Mouse (Mus musculus): ENCODE results near the gene Dnajc19. TPM values are rescaled to one million over a fixed set of nuclear protein-coding genes. Genes with fewer than 3 reads are reported as not detected.

Gene Dnajc19
- total RNA-seq, 1 experiment, result 142 TPM

DNA sequence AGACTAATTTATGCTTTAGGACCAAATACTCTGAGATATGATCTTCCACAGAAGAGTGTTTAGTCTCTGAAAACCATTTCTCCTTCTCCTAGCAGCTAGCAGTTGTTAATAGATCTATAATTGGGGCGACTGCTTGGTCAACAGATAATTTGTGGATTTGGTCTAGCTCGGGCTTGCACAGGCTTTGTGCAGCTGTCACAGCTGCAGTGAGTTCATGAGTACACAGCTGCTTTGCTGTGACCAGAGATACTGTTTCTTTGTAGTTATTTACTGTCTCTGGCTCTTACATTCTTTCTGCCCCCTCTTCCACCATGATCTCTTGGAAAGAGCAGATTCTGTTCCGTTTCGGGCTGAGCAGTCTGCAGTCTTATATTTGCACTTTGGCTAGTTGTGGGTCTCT is 39.1 kb downstream of the Dnajc19 start:
- Histone ChIP-seq H3K4me3 (ENCODE audit: insufficient read depth in 1 of 2, low read depth in 1 of 2, low read length in 2 of 2, poor library complexity in 1 of 2, severe bottlenecking in 1 of 2) (no peak overlapping the region), H3K9me3 (ENCODE audit: control insufficient read depth, insufficient read depth, low read depth, low read length) (no peaks in the 10 kb centered on the region), H3K36me3 (ENCODE audit: control insufficient read depth, insufficient read depth, low read length, poor library complexity, severe bottlenecking) (peaks cover 11% of the 10 kb centered on the region), H3K9ac (ENCODE audit: insufficient read depth, low read depth, low read length, poor library complexity, severe bottlenecking) (no peak overlapping the region; the same call in 1 of the 2 replicates), H3K4me1 (ENCODE audit: control insufficient read depth in 2 of 2, insufficient read depth in 2 of 2, low read length in 2 of 2, poor library complexity in 1 of 2) (peaks cover 2 to 21% of the 10 kb centered on the region in 2 experiments), H3K27ac (ENCODE audit: insufficient read depth, low read depth, low read length, poor library complexity, severe bottlenecking) (no peak overlapping the region)
- TF ChIP-seq ZC3H11A (IDR thresholded peaks at IDR 0.05; ENCODE audit: borderline replicate concordance, low read depth, low read length) (no peak), ZNF384 (IDR thresholded peaks at IDR 0.05; ENCODE audit: low read depth, low read length) (no peak), MAFK (IDR thresholded peaks at IDR 0.05; ENCODE audit: insufficient read depth, low read depth, low read length) (no peak), CHD2 (IDR thresholded peaks at IDR 0.05; ENCODE audit: low read depth, low read length) (no peak), HCFC1 (IDR thresholded peaks at IDR 0.05; ENCODE audit: borderline replicate concordance, insufficient read depth, low read length) (no peak)
- no peak for DNase-seq (ENCODE audit: low read depth, low spot score)
- in situ Hi-C loops (cut with MboI; ENCODE audit: low sequenced_read_pairs in 2 of 2, unreplicated experiment in 2 of 2), result no loop called here

DNA sequence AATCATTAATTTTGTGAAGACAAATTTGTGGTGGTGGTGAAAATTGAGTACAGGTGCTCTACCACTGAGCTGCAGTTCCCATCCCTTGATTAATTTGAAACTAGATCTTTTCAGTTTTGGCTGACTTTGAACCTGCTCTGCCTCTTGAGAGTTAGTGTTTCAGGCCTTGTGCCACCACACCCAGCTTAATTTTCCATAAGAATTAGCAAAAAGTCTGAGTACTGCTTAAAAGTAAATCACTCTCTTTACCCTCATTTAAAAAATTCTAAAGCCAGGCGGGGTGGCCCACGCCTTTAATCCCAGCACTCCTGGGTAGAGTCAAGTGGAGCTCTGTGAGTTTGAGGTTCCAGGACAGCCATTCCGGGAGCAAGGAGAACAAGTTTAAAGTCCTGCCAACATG is 45.4 kb downstream of the Dnajc19 start:
- TF ChIP-seq HCFC1 (IDR thresholded peaks at IDR 0.05; ENCODE audit: borderline replicate concordance, insufficient read depth, low read length) (no peak), MAFK (IDR thresholded peaks at IDR 0.05; ENCODE audit: insufficient read depth, low read depth, low read length) (0 out of 2 replicates have a peak, but pooled peaks have one; percentile 26), ZNF384 (IDR thresholded peaks at IDR 0.05; ENCODE audit: low read depth, low read length) (no peak), ZC3H11A (IDR thresholded peaks at IDR 0.05; ENCODE audit: borderline replicate concordance, low read depth, low read length) (no peak), CHD2 (IDR thresholded peaks at IDR 0.05; ENCODE audit: low read depth, low read length) (no peak)
- peak; percentile 65 for DNase-seq (ENCODE audit: low read depth, low spot score)
- H3K9ac ChIP-seq (ENCODE audit: insufficient read depth, low read depth, low read length, poor library complexity, severe bottlenecking), result peak overlapping the region; percentile 59; the same call in 1 of the 2 replicates
- H3K4me1 ChIP-seq (ENCODE audit: control insufficient read depth in 2 of 2, insufficient read depth in 2 of 2, low read length in 2 of 2, poor library complexity in 1 of 2), result peaks cover 0 to 38% of the 10 kb centered on the region in 2 experiments; a peak in 3 of 4 replicates
- no peaks in the 10 kb centered on the region for H3K36me3 ChIP-seq (ENCODE audit: control insufficient read depth, insufficient read depth, low read length, poor library complexity, severe bottlenecking)
- peak overlapping the region; percentile 93; the same call in 1 of the 2 replicates for H3K27ac ChIP-seq (ENCODE audit: insufficient read depth, low read depth, low read length, poor library complexity, severe bottlenecking)
- no peaks in the 10 kb centered on the region for H3K9me3 ChIP-seq (ENCODE audit: control insufficient read depth, insufficient read depth, low read depth, low read length)
- in situ Hi-C loops (cut with MboI; ENCODE audit: low sequenced_read_pairs in 2 of 2, unreplicated experiment in 2 of 2), result no loop called here
- peak overlapping the region; percentile 45 to 55 for H3K4me3 ChIP-seq (ENCODE audit: insufficient read depth in 1 of 2, low read depth in 1 of 2, low read length in 2 of 2, poor library complexity in 1 of 2, severe bottlenecking in 1 of 2)

DNA sequence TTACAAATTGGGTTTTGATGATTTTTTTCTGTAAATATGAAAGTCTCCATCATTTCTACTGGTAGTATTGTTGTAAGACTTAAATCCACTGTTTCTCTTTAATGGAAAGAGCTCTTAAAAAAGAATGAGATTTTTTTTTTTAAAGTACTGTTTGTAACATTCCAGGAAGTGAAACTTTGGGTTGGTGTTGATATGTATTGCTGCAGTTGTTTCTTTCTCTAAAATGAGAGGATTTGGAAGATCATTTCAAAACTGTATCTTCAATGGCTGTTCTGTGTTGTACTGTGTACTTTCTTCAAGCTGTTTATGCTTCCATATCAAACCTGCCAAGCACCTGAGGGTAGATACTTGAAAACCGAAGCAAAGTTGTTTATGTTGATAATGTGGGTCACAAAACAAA is 46.3 kb downstream of the Dnajc19 start:
- in situ Hi-C loops (cut with MboI; ENCODE audit: low sequenced_read_pairs in 2 of 2, unreplicated experiment in 2 of 2), result no loop called here

DNA sequence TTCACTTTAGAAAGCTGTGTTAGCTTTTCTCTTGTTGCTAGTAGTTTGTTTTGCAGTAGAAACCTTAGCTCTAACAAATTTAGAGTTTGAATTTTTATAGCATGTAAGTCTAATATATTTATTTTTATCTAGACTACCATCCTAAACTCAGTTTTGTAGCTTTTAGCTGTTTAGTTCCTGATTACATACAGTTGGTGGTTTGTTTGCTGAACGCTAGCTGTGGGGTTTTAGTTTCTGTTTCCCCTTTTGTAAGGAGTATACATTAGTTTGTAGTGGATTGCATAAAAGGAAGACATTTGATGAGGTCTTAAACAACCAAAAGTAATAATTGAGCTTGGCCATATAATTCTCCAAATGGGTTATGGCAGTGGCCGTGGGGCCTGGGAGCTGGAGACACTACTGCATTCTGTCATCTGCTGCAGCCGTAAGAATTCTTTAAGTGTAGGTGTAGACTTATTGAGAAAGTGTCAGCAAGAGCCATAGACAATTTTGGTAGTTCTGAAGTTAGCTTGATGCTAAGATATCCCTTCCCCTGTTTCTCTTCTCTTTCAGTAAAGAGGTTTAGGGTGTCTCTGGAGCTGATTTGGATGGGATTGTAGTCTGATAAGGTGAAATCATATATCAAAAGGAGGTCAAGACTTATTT is 47.3 kb downstream of the Dnajc19 start:
- Histone ChIP-seq H3K36me3 (ENCODE audit: control insufficient read depth, insufficient read depth, low read length, poor library complexity, severe bottlenecking) (no peaks in the 10 kb centered on the region), H3K9me3 (ENCODE audit: control insufficient read depth, insufficient read depth, low read depth, low read length) (no peaks in the 10 kb centered on the region), H3K9ac (ENCODE audit: insufficient read depth, low read depth, low read length, poor library complexity, severe bottlenecking) (no peak overlapping the region), H3K27ac (ENCODE audit: insufficient read depth, low read depth, low read length, poor library complexity, severe bottlenecking) (peak overlapping the region; percentile 74; the same call in 1 of the 2 replicates), H3K4me1 (ENCODE audit: control insufficient read depth in 2 of 2, insufficient read depth in 2 of 2, low read length in 2 of 2, poor library complexity in 1 of 2) (peaks cover 0 to 30% of the 10 kb centered on the region in 2 experiments; a peak in 3 of 4 replicates), H3K4me3 (ENCODE audit: insufficient read depth in 1 of 2, low read depth in 1 of 2, low read length in 2 of 2, poor library complexity in 1 of 2, severe bottlenecking in 1 of 2) (no peak overlapping the region; a peak in 1 of 4 replicates)
- TF ChIP-seq CHD2 (IDR thresholded peaks at IDR 0.05; ENCODE audit: low read depth, low read length) (no peak), ZNF384 (IDR thresholded peaks at IDR 0.05; ENCODE audit: low read depth, low read length) (no peak), ZC3H11A (IDR thresholded peaks at IDR 0.05; ENCODE audit: borderline replicate concordance, low read depth, low read length) (no peak), HCFC1 (IDR thresholded peaks at IDR 0.05; ENCODE audit: borderline replicate concordance, insufficient read depth, low read length) (no peak)
- in situ Hi-C loops (cut with MboI; ENCODE audit: low sequenced_read_pairs in 2 of 2, unreplicated experiment in 2 of 2), result no loop called here
- DNase-seq (ENCODE audit: low read depth, low spot score), result no peak

More for the DNA sequence above, 46.3 kb downstream of the Dnajc19 start:
- Histone ChIP-seq H3K9me3 (ENCODE audit: control insufficient read depth, insufficient read depth, low read depth, low read length) (no peaks in the 10 kb centered on the region), H3K36me3 (ENCODE audit: control insufficient read depth, insufficient read depth, low read length, poor library complexity, severe bottlenecking) (no peaks in the 10 kb centered on the region), H3K4me3 (ENCODE audit: insufficient read depth in 1 of 2, low read depth in 1 of 2, low read length in 2 of 2, poor library complexity in 1 of 2, severe bottlenecking in 1 of 2) (peak overlapping the region in 1 of 2 experiments; percentile 55; a peak in 3 of 4 replicates), H3K27ac (ENCODE audit: insufficient read depth, low read depth, low read length, poor library complexity, severe bottlenecking) (peak overlapping the region; percentile 47; the same call in 1 of the 2 replicates), H3K4me1 (ENCODE audit: control insufficient read depth in 2 of 2, insufficient read depth in 2 of 2, low read length in 2 of 2, poor library complexity in 1 of 2) (peaks cover 0 to 37% of the 10 kb centered on the region in 2 experiments; a peak in 3 of 4 replicates), H3K9ac (ENCODE audit: insufficient read depth, low read depth, low read length, poor library complexity, severe bottlenecking) (no peak overlapping the region)
- no peak for DNase-seq (ENCODE audit: low read depth, low spot score)
- TF ChIP-seq CHD2 (IDR thresholded peaks at IDR 0.05; ENCODE audit: low read depth, low read length), result no peak

Measured in ES-E14 (cell line).